Mouse (Mus musculus): Measurements from ENCODE around the gene 6430628N08Rik.
A peak's percentile ranks its signal among the peaks of the same experiment; 100 is the strongest.

6430628N08Rik gene

GRCm38 (mm10) chr4:115890553-115890952 lies at the start of gene 6430628N08Rik:
Gene 6430628N08Rik, plus strand, starts transcription at chr4:115890665.
- DNase-seq (ENCODE audit: low read depth, low spot score), result no peak

GRCm38 (mm10) chr4:115840842-115841241 lies 49.6 kb upstream of the 6430628N08Rik start:
- DNase-seq (ENCODE audit: low read depth, low spot score), result no peak

- DNase-seq (ENCODE audit: low read depth, low spot score), result no peak
These were observed 43.8 kb upstream of the 6430628N08Rik start for GRCm38 (mm10) chr4:115846656-115847055.

- DNase-seq (ENCODE audit: low read depth, low spot score), result peak; percentile 55
These were observed 43.1 kb upstream of the 6430628N08Rik start for GRCm38 (mm10) chr4:115847377-115847776.

- DNase-seq (ENCODE audit: low read depth, low spot score), result no peak
These were observed 42.4 kb upstream of the 6430628N08Rik start for GRCm38 (mm10) chr4:115848083-115848482.

- no peak for DNase-seq (ENCODE audit: low read depth, low spot score)
These were observed 41.3 kb upstream of the 6430628N08Rik start for GRCm38 (mm10) chr4:115848990-115849677.

GRCm38 (mm10) chr4:115850111-115850510 lies 40.4 kb upstream of the 6430628N08Rik start:
- no peak for DNase-seq (ENCODE audit: low read depth, low spot score)

GRCm38 (mm10) chr4:115850631-115851030 lies 39.8 kb upstream of the 6430628N08Rik start:
- no peak for DNase-seq (ENCODE audit: low read depth, low spot score)

GRCm38 (mm10) chr4:115851569-115851968 lies 38.9 kb upstream of the 6430628N08Rik start:
- no peak for DNase-seq (ENCODE audit: low read depth, low spot score)

- DNase-seq (ENCODE audit: low read depth, low spot score), result no peak
These were observed 35.4 kb upstream of the 6430628N08Rik start for GRCm38 (mm10) chr4:115855100-115855499.

- DNase-seq (ENCODE audit: low read depth, low spot score), result no peak
These were observed 34.9 kb upstream of the 6430628N08Rik start for GRCm38 (mm10) chr4:115855609-115856008.

- DNase-seq (ENCODE audit: low read depth, low spot score), result no peak
These were observed 34.2 kb upstream of the 6430628N08Rik start for GRCm38 (mm10) chr4:115856282-115856681.

- DNase-seq (ENCODE audit: low read depth, low spot score), result peak; percentile 48
These were observed 33.1 kb upstream of the 6430628N08Rik start for GRCm38 (mm10) chr4:115857293-115857883.

- no peak for DNase-seq (ENCODE audit: low read depth, low spot score)
These were observed 27.1 kb upstream of the 6430628N08Rik start for GRCm38 (mm10) chr4:115863352-115863751.

- DNase-seq (ENCODE audit: low read depth, low spot score), result no peak
These were observed 26.6 kb upstream of the 6430628N08Rik start for GRCm38 (mm10) chr4:115863880-115864279.

- no peak for DNase-seq (ENCODE audit: low read depth, low spot score)
These were observed 20.8 kb upstream of the 6430628N08Rik start for GRCm38 (mm10) chr4:115869512-115870210.

GRCm38 (mm10) chr4:115873231-115873630 lies 17.2 kb upstream of the 6430628N08Rik start:
- no peak for DNase-seq (ENCODE audit: low read depth, low spot score)

GRCm38 (mm10) chr4:115878216-115878678 lies 12.2 kb upstream of the 6430628N08Rik start:
- DNase-seq (ENCODE audit: low read depth, low spot score), result no peak

GRCm38 (mm10) chr4:115878828-115879227 lies 11.6 kb upstream of the 6430628N08Rik start:
- DNase-seq (ENCODE audit: low read depth, low spot score), result no peak

- no peak for DNase-seq (ENCODE audit: low read depth, low spot score)
These were observed 9.3 kb upstream of the 6430628N08Rik start for GRCm38 (mm10) chr4:115881183-115881582.

- no peak for DNase-seq (ENCODE audit: low read depth, low spot score)
These were observed 8.3 kb upstream of the 6430628N08Rik start for GRCm38 (mm10) chr4:115882195-115882594.

- DNase-seq (ENCODE audit: low read depth, low spot score), result no peak
These were observed 6.4 kb upstream of the 6430628N08Rik start, which contains the start of gene Kncn for GRCm38 (mm10) chr4:115884022-115884421. Gene Kncn, plus strand, starts transcription at chr4:115884400.

All from skeletal muscle tissue, adult 2 months (tissue).